Mouse (Mus musculus) v-Abl transformed pro-B cells (cell line): ENCODE measurements at regions not wholly inside any gene's neighbourhood (a gene's known extent, or its start where the extent isn't known, plus 50 kb on each side); places are given as distances from the start of the nearest gene placed in this dataset.

Experiments used
- in situ Hi-C, 2 experiments: fragments of 400-800 bp; cut with MboI; formaldehyde crosslinking; loops; one replicate each; pipeline ENCODE4 v1.15.1; 2025; ENCODE audit not compliant: unreplicated experiment in 2 of 2

- in situ Hi-C loops: no loop called here
These were observed 235.6 kb upstream of the Pgrmc2 start for GRCm38 (mm10) chr3:41318232-41319131.

GRCm38 (mm10) chr3:41317170-41317569 is 234.3 kb upstream of the Pgrmc2 start:
- in situ Hi-C loops: no loop called here

- in situ Hi-C loops: no loop called here
These were observed 229.6 kb upstream of the Pgrmc2 start for GRCm38 (mm10) chr3:41312492-41312891.

- in situ Hi-C loops: no loop called here
These were observed 224.7 kb upstream of the Pgrmc2 start for GRCm38 (mm10) chr3:41307400-41308028.

- in situ Hi-C loops: no loop called here
These were observed 220.0 kb upstream of the Pgrmc2 start for GRCm38 (mm10) chr3:41302805-41303204.

GRCm38 (mm10) chr3:41298776-41299175 is 215.9 kb upstream of the Pgrmc2 start:
- in situ Hi-C loops: no loop called here

GRCm38 (mm10) chr3:41296152-41296809 is 213.4 kb upstream of the Pgrmc2 start:
- in situ Hi-C loops: no loop called here

- in situ Hi-C loops: no loop called here
These were observed 212.3 kb upstream of the Pgrmc2 start for GRCm38 (mm10) chr3:41295150-41295549.

- in situ Hi-C loops: no loop called here
These were observed 207.9 kb upstream of the Pgrmc2 start for GRCm38 (mm10) chr3:41290535-41291307.

GRCm38 (mm10) chr3:41288735-41289134 is 205.9 kb upstream of the Pgrmc2 start:
- in situ Hi-C loops: no loop called here

GRCm38 (mm10) chr3:41288066-41288465 is 205.2 kb upstream of the Pgrmc2 start:
- in situ Hi-C loops: no loop called here

- in situ Hi-C loops: no loop called here
These were observed 202.5 kb upstream of the Pgrmc2 start for GRCm38 (mm10) chr3:41285336-41285735.

- in situ Hi-C loops: no loop called here
These were observed 202.1 kb upstream of the Pgrmc2 start for GRCm38 (mm10) chr3:41284897-41285296.

- in situ Hi-C loops: no loop called here
These were observed 199.7 kb upstream of the Pgrmc2 start for GRCm38 (mm10) chr3:41282431-41283037.

- in situ Hi-C loops: no loop called here
These were observed 193.2 kb upstream of the Pgrmc2 start for GRCm38 (mm10) chr3:41276096-41276495.

- in situ Hi-C loops: no loop called here
These were observed 185.7 kb upstream of the Pgrmc2 start for GRCm38 (mm10) chr3:41268516-41268915.

- in situ Hi-C loops: no loop called here
These were observed 183.4 kb upstream of the Pgrmc2 start for GRCm38 (mm10) chr3:41266216-41266615.

- in situ Hi-C loops: no loop called here
These were observed 182.6 kb upstream of the Pgrmc2 start for GRCm38 (mm10) chr3:41265399-41265798.

GRCm38 (mm10) chr3:41258291-41258690 is 175.4 kb upstream of the Pgrmc2 start:
- in situ Hi-C loops: no loop called here

GRCm38 (mm10) chr3:41244960-41245359 is 162.1 kb upstream of the Pgrmc2 start:
- in situ Hi-C loops: no loop called here
